Mouse (Mus musculus) forebrain, embryonic 16.5 days (tissue): ENCODE measurements around the gene Hnrnph2. TPM values are rescaled to one million over a fixed set of nuclear protein-coding genes. Genes with fewer than 3 reads are reported as not detected.

Source experiments
- ATAC-seq: fragments of 200-750 bp; cut with Nextera tagmentation; 2 replicates; pipeline ENCODE4 v1.8.0; 2017; ENCODE audit warnings: mild to moderate bottlenecking, moderate library complexity
- H3K27ac ChIP-seq: fragments of 300-500 bp; sonication (generic); 2 replicates; pipeline ENCODE4 v1.5.1; 2014; ENCODE audit warnings: low read length, control low read depth
- H3K27me3 ChIP-seq: fragments of 300-500 bp; sonication (generic); replicated peaks from 2 replicates; pipeline ENCODE4 v1.6.1; 2014; ENCODE audit warnings: low read length; ENCODE audit not compliant: control insufficient read depth, insufficient read depth
- H3K36me3 ChIP-seq: fragments of 300-500 bp; sonication (generic); 2 replicates; pipeline ENCODE4 v1.6.1; 2014; ENCODE audit not compliant: control insufficient read depth, insufficient read depth
- H3K4me1 ChIP-seq: fragments of 300-500 bp; sonication (generic); replicated peaks from 2 replicates; pipeline ENCODE4 v1.6.1; 2014; ENCODE audit warnings: low read length; ENCODE audit not compliant: control insufficient read depth, insufficient read depth
- H3K4me2 ChIP-seq: fragments of 300-500 bp; sonication (generic); 2 replicates; pipeline ENCODE4 v1.6.1; 2014; ENCODE audit warnings: mild to moderate bottlenecking, low read length, control low read depth
- H3K4me3 ChIP-seq: fragments of 300-500 bp; sonication (generic); replicated peaks from 2 replicates; pipeline ENCODE4 v1.5.1; 2014; ENCODE audit warnings: mild to moderate bottlenecking, low read length, control low read depth
- H3K9ac ChIP-seq: fragments of 300-500 bp; sonication (generic); replicated peaks from 2 replicates; pipeline ENCODE4 v1.6.1; 2014; ENCODE audit warnings: low read depth, low read length, control low read depth
- H3K9me3 ChIP-seq: fragments of 300-500 bp; sonication (generic); 2 replicates; pipeline ENCODE4 v1.6.1; 2016; ENCODE audit warnings: low read length; ENCODE audit not compliant: control insufficient read depth
- WGBS: fragments of 180-500 bp; shearing (Covaris S2); extraction: QIAGEN DNeasy Blood & Tissue Kit; methylation state at CpG from one replicate; pipeline ENCODE4 v1.1.7; 2014; 5-methylcytosine and 5-hydroxymethylcytosine counted together
- polyA plus RNA-seq: library from polyadenylated mRNA; unstranded; fragments of >200 nt; fragmentation: Nextera tagmentation; extraction: Ambion mirVana; gene quantifications from 2 replicates; pipeline ENCODE4 v1.2.1, GENCODE M21; 2015

The Hnrnph2 gene
- polyA plus RNA-seq, 1 experiment from 2014 or later = 177 TPM

- Histone ChIP-seq H3K27ac (no peak overlapping the region), H3K27me3 (no peaks in the 10 kb centered on the region), H3K9me3 (no peaks in the 10 kb centered on the region), H3K9ac (no peak overlapping the region), H3K4me2 (no peak overlapping the region), H3K4me3 (no peak overlapping the region), H3K4me1 (0 out of 2 replicates have a peak, but pooled peaks cover 4% of the 10 kb centered on the region), H3K36me3 (no peaks in the 10 kb centered on the region)
- ATAC-seq = no peak
- 34% methylated on average over 4 of the region's 4 CpGs for WGBS
Observed at GRCm38 (mm10) chrX:134609472-134609871, 8.5 kb downstream of the Hnrnph2 start.

DNA sequence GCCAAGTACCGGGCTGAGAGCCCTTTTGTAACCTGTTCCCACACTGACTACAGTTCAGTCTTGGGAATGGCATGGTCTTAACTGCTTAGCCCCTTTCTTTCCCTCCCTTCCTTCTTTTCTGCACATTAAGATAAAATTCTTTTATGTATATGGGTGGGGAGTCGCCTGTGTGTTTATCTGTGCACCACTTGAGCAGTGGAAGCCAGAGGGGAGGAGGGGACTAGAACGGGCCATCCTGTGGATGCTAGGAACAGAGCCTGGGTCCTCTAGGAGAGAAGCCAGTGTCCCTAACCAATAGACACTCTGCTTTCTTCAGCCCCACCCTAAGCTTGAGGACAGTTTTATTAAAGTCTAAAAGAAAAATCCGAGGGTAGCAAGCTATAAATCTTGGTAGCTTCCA lies 10.0 kb downstream of the Hnrnph2 start:
- 91% methylated on average over 4 of the region's 4 CpGs for WGBS
- no peaks in the 10 kb centered on the region for H3K9me3 ChIP-seq
- no peak for ATAC-seq

DNA sequence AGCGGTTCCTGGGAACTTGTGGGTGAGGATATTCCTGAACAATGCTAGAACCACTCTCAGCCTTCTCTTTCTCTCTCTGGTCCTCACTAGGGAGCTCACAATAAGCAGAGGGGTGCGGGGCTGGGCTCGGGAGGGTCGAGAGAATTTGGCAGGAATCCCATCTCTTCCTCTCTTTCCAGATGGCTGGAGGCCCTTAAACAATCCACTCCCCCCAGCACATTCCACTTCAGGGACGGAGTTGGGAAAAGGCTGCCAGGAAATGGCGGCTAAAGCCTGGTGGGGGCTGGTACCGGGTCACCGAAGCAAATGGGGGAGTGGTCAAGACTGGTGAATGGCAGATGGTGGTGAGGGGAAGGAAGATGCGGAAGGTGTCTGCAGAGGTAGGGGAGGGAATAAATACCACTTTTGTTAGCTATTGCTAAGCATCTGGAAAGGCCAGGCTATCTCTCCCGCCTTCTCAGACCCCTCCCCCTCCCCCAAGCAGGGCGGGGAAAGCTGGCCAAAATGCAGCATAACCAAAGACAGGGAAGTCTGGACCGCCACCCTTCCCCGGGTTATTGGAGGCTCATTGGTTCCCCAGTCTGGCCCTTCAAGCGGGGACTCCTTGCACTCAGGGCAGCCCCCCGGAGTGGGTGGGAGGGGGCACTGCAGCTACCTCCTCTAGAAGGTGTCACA lies 11.4 kb downstream of the Hnrnph2 start:
- no peaks in the 10 kb centered on the region for H3K9me3 ChIP-seq
- H3K27ac ChIP-seq = peak overlapping the region; percentile 79
- ATAC-seq = peak; percentile 83
- peak overlapping the region; percentile 16 for H3K9ac ChIP-seq
- H3K4me2 ChIP-seq = peak overlapping the region; percentile 47
- H3K4me1 ChIP-seq = 0 out of 2 replicates have a peak, but pooled peaks cover 4% of the 10 kb centered on the region
- H3K36me3 ChIP-seq = no peaks in the 10 kb centered on the region
- 18% methylated on average over 14 of the region's 15 CpGs for WGBS
- peak overlapping the region; percentile 38 for H3K4me3 ChIP-seq
- H3K27me3 ChIP-seq = no peaks in the 10 kb centered on the region

More for the DNA sequence above, 10.0 kb downstream of the Hnrnph2 start:
- H3K9ac ChIP-seq = no peak overlapping the region
- H3K4me1 ChIP-seq = 0 out of 2 replicates have a peak, but pooled peaks cover 4% of the 10 kb centered on the region
- H3K27me3 ChIP-seq = no peaks in the 10 kb centered on the region
- H3K36me3 ChIP-seq = no peaks in the 10 kb centered on the region
- H3K4me3 ChIP-seq = no peak overlapping the region
- no peak overlapping the region for H3K27ac ChIP-seq
- no peak overlapping the region for H3K4me2 ChIP-seq

GRCm38 (mm10) chrX:134614306-134614705 lies 13.3 kb downstream of the Hnrnph2 start:
- Histone ChIP-seq H3K27me3 (no peaks in the 10 kb centered on the region), H3K36me3 (no peaks in the 10 kb centered on the region), H3K9me3 (no peaks in the 10 kb centered on the region), H3K4me2 (no peak overlapping the region), H3K4me1 (0 out of 2 replicates have a peak, but pooled peaks cover 4% of the 10 kb centered on the region), H3K4me3 (no peak overlapping the region), H3K9ac (no peak overlapping the region), H3K27ac (no peak overlapping the region)
- 71% methylated on average over 2 of the region's 2 CpGs for WGBS
- ATAC-seq = no peak

DNA sequence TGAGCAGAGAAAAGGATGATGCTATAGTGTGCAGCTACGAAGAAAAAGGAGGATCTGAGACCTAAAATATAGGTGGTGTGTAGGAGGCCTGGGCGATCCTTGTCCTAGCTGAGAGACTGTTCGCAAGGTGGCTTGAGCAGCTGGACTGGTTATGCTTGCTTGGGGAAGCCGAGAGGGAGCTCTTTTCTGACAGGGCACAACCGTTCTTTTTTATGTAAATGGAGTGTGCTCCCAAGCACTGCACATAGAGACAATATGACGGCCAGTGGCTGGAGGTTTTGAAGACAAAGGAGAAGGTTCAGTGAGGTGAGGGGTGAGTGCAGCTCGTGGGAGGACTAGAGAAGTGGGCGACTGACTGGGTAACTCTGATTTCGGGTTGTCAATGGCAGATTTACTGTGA lies 18.7 kb downstream of the Hnrnph2 start:
- H3K4me2 ChIP-seq = no peak overlapping the region
- H3K4me3 ChIP-seq = no peak overlapping the region
- H3K9me3 ChIP-seq = no peaks in the 10 kb centered on the region
- no peaks in the 10 kb centered on the region for H3K27me3 ChIP-seq
- ATAC-seq = peak; percentile 46; the same call in 1 of the 2 replicates
- H3K27ac ChIP-seq = peak overlapping the region; percentile 72; the same call in 1 of the 2 replicates
- H3K9ac ChIP-seq = no peak overlapping the region
- H3K4me1 ChIP-seq = no peaks in the 10 kb centered on the region; the same call in 1 of the 2 replicates
- no peaks in the 10 kb centered on the region for H3K36me3 ChIP-seq
- 29% methylated on average over 9 of the region's 9 CpGs for WGBS

- H3K4me2 ChIP-seq = no peak overlapping the region
- ATAC-seq = peak; percentile 83
- peak overlapping the region; percentile 72 for H3K27ac ChIP-seq
- H3K9ac ChIP-seq = 0 out of 2 replicates have a peak overlapping the region, but pooled peaks have one; percentile 12
- no peak overlapping the region for H3K4me3 ChIP-seq
- no peaks in the 10 kb centered on the region for H3K27me3 ChIP-seq
- H3K4me1 ChIP-seq = no peaks in the 10 kb centered on the region; the same call in 1 of the 2 replicates
- H3K9me3 ChIP-seq = no peaks in the 10 kb centered on the region
- 24% methylated on average over 8 of the region's 8 CpGs for WGBS
- H3K36me3 ChIP-seq = no peaks in the 10 kb centered on the region
Observed at GRCm38 (mm10) chrX:134620254-134620865, 19.4 kb downstream of the Hnrnph2 start.

GRCm38 (mm10) chrX:134621685-134622084 lies 20.7 kb downstream of the Hnrnph2 start:
- Histone ChIP-seq H3K4me3 (no peak overlapping the region), H3K9ac (no peak overlapping the region), H3K27ac (no peak overlapping the region), H3K27me3 (no peaks in the 10 kb centered on the region), H3K4me2 (no peak overlapping the region), H3K9me3 (no peaks in the 10 kb centered on the region), H3K36me3 (no peaks in the 10 kb centered on the region), H3K4me1 (no peaks in the 10 kb centered on the region; the same call in 1 of the 2 replicates)
- 78% methylated on average over 3 of the region's 3 CpGs for WGBS
- no peak for ATAC-seq

DNA sequence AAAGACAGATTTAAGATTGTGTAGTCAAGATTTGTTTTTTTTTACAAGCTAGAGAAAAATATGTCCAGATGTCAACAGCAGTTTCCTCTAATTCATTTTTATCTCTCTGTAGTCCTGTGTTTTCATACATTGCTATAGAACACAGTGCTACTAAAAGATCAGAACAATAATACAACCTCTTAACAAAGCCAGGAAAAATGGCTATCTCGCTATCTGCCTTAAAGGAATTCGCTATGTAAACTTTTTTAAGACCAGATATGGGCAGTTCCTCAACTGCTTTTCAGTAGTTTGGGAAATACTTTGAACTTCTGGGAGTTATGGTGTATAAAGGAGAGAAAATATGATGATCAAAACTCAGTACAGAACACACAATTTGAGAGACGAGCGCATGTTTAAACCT lies 22.4 kb downstream of the Hnrnph2 start:
- no peak for ATAC-seq
- 91% methylated on average over 4 of the region's 4 CpGs for WGBS
- H3K36me3 ChIP-seq = no peaks in the 10 kb centered on the region
- H3K9me3 ChIP-seq = no peaks in the 10 kb centered on the region
- no peak overlapping the region for H3K9ac ChIP-seq
- no peaks in the 10 kb centered on the region; the same call in 1 of the 2 replicates for H3K4me1 ChIP-seq
- no peak overlapping the region for H3K27ac ChIP-seq
- H3K4me3 ChIP-seq = no peak overlapping the region
- no peaks in the 10 kb centered on the region for H3K27me3 ChIP-seq
- H3K4me2 ChIP-seq = no peak overlapping the region

GRCm38 (mm10) chrX:134628200-134628599 lies 27.2 kb downstream of the Hnrnph2 start:
- Histone ChIP-seq H3K9ac (no peak overlapping the region), H3K27ac (no peak overlapping the region), H3K9me3 (no peaks in the 10 kb centered on the region), H3K4me1 (no peaks in the 10 kb centered on the region), H3K4me3 (no peak overlapping the region), H3K27me3 (no peaks in the 10 kb centered on the region), H3K4me2 (no peak overlapping the region), H3K36me3 (no peaks in the 10 kb centered on the region)
- ATAC-seq = no peak
- 95% methylated on average over 2 of the region's 2 CpGs for WGBS
